Mouse (Mus musculus) cerebellum, adult 18-20 months (tissue): ENCODE data around the gene Chd3.
"Not testable (repeated sequence)": the region's sequence is repeated elsewhere in the genome, so short reads cannot be mapped to it uniquely, and the experiment has no call there.

Experiments used
- DNase-seq, 2 experiments: peaks; one replicate each; pipeline ENCODE4 v3.0.0; 2021

The Chd3 gene

DNA sequence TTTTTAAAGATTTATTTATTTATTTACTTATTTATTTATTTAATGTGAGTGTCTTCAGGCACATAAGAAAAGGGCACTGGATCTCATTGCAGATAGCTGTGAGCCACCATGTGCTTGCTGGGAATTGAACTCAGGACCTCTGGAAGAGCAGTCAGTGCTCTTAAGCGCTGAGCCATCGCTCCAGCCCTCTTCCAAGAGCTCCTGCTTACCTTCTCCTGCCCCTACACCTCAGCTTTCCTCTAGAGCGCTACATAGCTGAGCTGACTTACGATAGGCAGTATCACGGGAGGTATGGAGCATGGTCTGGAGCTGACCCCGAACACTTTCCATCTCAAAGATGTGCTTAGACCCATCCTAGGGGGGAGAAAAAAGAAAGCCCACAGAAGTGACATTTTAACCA is 47.6 kb downstream of the Chd3 start:
- no peak for DNase-seq

DNA sequence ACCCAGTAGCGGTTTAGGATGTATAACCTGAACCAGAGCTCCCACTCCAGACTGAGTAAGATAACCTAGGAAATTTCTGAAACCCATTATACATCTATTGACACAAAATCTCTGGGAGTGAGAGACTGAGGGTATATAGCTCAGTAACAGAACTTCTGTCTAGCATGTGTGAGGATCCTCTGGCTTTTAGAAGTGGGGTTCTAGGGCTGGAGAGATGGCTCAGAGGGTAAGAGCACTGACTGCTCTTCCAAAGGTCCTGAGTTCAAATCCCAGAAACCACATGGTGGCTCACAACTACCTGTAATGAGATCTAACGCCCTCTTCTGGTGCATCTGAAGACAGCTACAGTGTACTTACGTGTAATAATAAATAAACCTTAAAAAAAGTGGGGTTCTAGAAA is 51.2 kb downstream of the Chd3 start:
- not testable (repeated sequence) for DNase-seq

DNA sequence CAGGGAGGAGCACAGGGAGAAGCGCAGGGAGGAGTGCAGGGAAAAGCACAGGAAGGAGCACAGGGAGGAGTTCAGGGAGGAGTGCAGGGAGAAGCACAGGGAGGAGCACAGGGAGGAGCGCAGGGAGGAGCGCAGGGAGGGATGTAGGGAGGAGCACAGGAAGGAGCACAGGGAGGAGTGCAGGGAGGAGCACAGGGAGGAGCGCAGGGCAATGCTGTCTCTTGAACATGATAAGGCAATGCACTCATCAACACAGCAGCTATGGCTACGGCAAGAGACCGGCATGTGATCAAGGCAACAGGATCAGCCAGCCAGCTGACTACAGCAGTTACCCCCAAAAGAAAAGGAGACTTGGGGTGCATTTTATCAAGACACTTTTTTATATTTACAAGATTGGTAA is 52.8 kb downstream of the Chd3 start:
- no peak for DNase-seq

DNA sequence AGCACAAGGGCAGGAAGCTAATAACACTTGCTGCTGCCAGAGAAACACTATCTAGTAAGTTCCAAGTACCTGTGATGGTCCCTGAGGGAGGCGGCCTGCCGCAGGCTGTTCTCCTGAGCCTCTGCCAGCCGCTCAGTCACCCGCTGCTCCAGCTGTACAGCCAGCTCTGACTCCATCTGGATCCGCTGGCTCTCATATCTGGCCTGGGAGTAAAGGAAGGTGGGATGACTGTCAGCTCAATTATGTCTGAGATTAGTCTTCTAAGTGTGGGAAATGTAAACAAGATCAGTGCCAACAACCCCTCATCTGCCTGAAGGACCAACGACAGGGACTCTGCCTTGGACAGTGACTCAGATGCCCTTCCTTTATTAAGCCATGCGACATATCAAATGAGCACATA is 57.9 kb downstream of the Chd3 start:
- DNase-seq, result no peak

DNA sequence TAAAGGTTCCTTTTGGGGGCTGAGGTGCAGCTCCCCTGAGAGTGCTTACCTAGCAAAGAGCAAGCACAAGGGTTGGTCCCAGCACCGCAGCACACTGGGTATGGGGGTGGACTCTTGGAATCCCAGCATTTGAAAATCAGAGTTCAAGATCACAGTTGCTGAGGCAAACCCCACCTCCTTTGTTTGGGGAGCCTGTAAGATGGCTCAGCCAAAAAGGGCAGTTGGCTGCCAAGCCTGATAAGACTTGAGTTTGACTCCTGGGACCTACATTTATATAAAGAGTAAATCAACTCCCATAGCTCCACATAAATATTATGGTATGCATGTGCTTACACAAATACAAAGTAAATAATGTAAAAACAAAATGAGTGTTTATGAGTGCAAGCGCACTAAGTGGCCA is 63.2 kb downstream of the Chd3 start:
- DNase-seq, result no peak

DNA sequence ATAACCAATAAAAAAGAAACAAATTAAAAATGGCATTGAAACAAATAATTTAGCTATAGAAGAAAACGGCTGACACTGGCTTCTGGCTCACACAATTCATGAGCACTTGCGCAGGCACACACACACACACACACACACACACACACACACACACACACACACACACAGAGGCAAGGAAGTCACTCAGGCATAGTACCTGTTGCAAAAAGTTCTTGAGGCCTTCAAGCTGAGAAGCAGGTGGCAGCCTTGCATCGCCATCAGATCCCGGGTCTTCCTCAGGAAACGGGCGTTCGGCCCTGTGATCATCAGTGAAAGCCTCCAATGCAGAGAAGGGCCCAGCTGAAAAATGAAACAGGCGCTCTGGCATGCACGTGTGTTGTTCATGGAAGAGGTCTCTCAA is 63.9 kb downstream of the Chd3 start:
- no peak for DNase-seq

DNA sequence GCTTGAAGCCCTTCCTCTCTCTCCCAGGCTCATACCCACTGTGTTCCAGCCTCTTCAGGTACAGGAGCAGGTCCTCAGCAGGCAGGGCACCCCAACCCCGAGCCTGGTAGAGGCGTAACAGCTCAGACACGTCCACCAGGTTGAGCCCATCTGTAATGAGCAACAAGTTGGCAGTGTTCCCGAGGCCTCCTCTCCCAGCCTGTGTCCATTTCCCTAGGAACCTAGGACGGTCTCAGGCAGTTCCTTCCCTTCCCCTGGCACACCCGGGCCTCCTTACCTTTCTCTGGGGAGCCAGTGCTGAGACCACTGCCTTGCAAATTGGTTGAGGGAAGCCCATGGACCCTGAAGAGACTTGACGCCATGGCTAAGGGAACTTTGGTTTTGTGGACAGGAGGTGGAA is 66.4 kb downstream of the Chd3 start:
- no peak for DNase-seq

DNA sequence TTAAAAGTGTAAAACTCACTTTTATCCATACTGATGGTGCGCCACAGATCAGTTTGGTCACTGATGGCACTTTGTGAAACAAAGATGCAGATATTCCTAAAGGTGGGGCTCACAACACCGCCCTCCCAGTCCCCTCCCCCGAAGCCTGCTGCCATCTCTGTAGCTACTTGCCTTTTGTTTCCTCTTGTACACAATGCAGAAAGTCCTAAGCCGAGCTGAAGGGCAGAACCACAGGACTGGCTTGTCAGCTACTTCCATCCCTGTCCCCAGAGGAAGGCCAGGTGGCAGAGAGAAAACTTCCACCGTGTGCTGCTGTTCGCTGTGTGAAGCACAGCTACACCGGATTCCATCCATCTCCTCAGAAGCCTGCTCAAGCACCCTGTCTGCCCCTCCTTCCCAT is 71.0 kb downstream of the Chd3 start:
- no peak for DNase-seq

DNA sequence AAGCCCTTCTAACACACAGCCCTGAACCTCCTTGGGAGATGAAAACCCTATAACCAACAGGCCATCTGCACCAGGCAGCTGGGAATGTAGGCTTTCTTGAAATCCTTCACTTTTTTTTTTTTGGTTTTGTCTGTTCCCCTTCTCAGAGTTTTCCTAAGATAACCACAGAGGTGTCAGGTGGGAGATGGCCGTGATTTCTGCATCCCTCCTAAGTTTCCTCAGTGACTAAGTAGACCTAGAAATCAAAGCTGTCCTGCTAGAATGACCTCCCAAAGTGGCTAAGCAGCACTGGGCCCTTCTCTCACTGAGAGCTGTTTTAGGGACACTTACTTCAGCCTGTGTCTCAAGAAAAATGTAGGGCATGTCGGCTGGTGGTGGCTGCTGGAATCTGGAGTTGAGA is 71.4 kb downstream of the Chd3 start:
- DNase-seq, result no peak

DNA sequence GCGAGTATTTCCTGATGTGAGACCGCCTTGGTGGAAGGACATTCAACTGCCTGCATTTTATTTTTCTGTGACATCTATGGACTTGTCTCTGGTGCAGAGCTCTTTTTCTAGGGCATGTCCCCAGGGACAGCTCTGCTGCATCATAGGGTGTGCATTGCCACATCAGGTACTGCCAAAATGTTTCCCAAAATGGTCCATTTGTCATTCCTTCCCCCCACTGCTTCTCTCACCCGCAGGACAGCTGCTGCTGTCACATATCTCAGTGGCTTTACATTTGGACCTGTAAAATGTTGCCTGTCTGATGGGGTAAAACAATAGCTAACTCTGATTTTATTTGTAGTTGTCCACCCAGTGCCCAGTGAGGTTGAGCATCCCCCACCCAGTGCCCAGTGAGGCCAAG is 73.9 kb downstream of the Chd3 start:
- DNase-seq, result no peak
